Mouse (Mus musculus) CH12.LX (cell line): ENCODE measurements around the gene Kcnc3. TPM values are rescaled to one million over a fixed set of nuclear protein-coding genes. Genes with fewer than 3 reads are reported as not detected.
A peak's percentile ranks its signal among the peaks of the same experiment; 100 is the strongest.

Source experiments
- DNase-seq: peaks from one replicate; pipeline ENCODE4 v3.0.0-alpha.2; 2013; ENCODE audit errors: extremely low read depth
- H3K27ac ChIP-seq: 2 replicates; pipeline ENCODE4 v1.5.1; 2012; ENCODE audit warnings: low read depth, mild to moderate bottlenecking, control low read depth, moderate library complexity; ENCODE audit not compliant: insufficient read depth
- H3K27me3 ChIP-seq: replicated peaks from 2 replicates; pipeline ENCODE3; 2012; ENCODE audit warnings: inconsistent platforms
- H3K36me3 ChIP-seq, 2 experiments: replicated peaks in 1 of 2; 2 replicates each; pipeline versions ENCODE3 to v1.6.1; 2012; ENCODE audit warnings: inconsistent platforms in 1 of 2, low read length in 1 of 2, mild to moderate bottlenecking in 1 of 2, mixed read lengths in 1 of 2, moderate library complexity in 1 of 2; ENCODE audit not compliant: control insufficient read depth in 1 of 2, insufficient read depth in 1 of 2
- H3K4me1 ChIP-seq, 2 experiments: 2 replicates each; pipeline ENCODE4 v1.6.1; 2012; ENCODE audit warnings: inconsistent platforms in 1 of 2, moderate library complexity in 1 of 2; ENCODE audit not compliant: insufficient read depth in 2 of 2, control insufficient read depth in 1 of 2
- H3K4me2 ChIP-seq: 2 replicates; pipeline ENCODE4 v1.6.1; 2012; ENCODE audit warnings: low read depth, mild to moderate bottlenecking, control low read depth; ENCODE audit not compliant: poor library complexity, insufficient read depth, severe bottlenecking
- H3K4me3 ChIP-seq, 3 experiments: fragments of 150-350 bp in 1 of 3; sonication (generic) in 1 of 3; replicated peaks in 1 of 3; 2 replicates each; pipeline versions ENCODE3 to v1.5.1; 2011 to 2012; ENCODE audit warnings: low read depth in 2 of 3, low read length in 2 of 3, mild to moderate bottlenecking in 2 of 3, moderate library complexity in 2 of 3, control low read depth in 1 of 3, improper control_type of control experiment in 1 of 3, inconsistent platforms in 1 of 3, mixed read lengths in 1 of 3; ENCODE audit not compliant: poor library complexity in 1 of 3
- H3K79me2 ChIP-seq: replicated peaks from 2 replicates; pipeline ENCODE4 v1.6.1; 2012; ENCODE audit warnings: mild to moderate bottlenecking, moderate library complexity; ENCODE audit not compliant: control insufficient read depth, poor library complexity, insufficient read depth, severe bottlenecking; ENCODE audit errors: extremely low read depth
- H3K9ac ChIP-seq: 2 replicates; pipeline ENCODE4 v1.6.1; 2012; ENCODE audit warnings: low read depth, mild to moderate bottlenecking, control low read depth, moderate library complexity; ENCODE audit not compliant: insufficient read depth
- H3K9me3 ChIP-seq: replicated peaks from 2 replicates; pipeline ENCODE3; 2012; ENCODE audit warnings: low read length, inconsistent platforms, mixed read lengths
- BHLHE40 ChIP-seq: IDR thresholded peaks from 2 replicates; pipeline ENCODE4 v1.6.1; 2011; ENCODE audit warnings: mild to moderate bottlenecking, low read depth, low read length, improper control_type of control experiment
- CHD1 ChIP-seq: IDR thresholded peaks from 2 replicates; pipeline ENCODE4 v1.6.1; 2012; ENCODE audit warnings: low read depth, low read length, improper control_type of control experiment, inconsistent platforms
- CHD2 ChIP-seq: IDR thresholded peaks from 2 replicates; pipeline ENCODE4 v1.6.1; 2011; ENCODE audit warnings: low read length, improper control_type of control experiment
- CTCF ChIP-seq, 2 experiments: IDR thresholded peaks in 1 of 2; conservative IDR thresholded peaks in 1 of 2; 2 replicates each; pipeline ENCODE4 v1.5.1; 2011 to 2012; ENCODE audit warnings: low read depth in 2 of 2, low read length in 2 of 2, improper control_type of control experiment in 1 of 2, inconsistent platforms in 1 of 2, mild to moderate bottlenecking in 1 of 2, moderate library complexity in 1 of 2
- ELF1 ChIP-seq: IDR thresholded peaks from 2 replicates; pipeline ENCODE4 v1.6.1; 2014; ENCODE audit warnings: low read depth, mild to moderate bottlenecking, inconsistent platforms, low read length, improper control_type of control experiment
- EP300 ChIP-seq: IDR thresholded peaks from 2 replicates; pipeline ENCODE4 v1.6.1; 2011; ENCODE audit warnings: low read length, improper control_type of control experiment
- ETS1 ChIP-seq: conservative IDR thresholded peaks from 2 replicates; pipeline ENCODE4 v1.6.1; 2012; ENCODE audit warnings: low read depth, mild to moderate bottlenecking, inconsistent platforms, low read length, improper control_type of control experiment, moderate library complexity
- HCFC1 ChIP-seq: IDR thresholded peaks from 2 replicates; pipeline ENCODE4 v1.6.1; 2012; ENCODE audit warnings: low read depth, mild to moderate bottlenecking, inconsistent platforms, low read length, improper control_type of control experiment
- IRF4 ChIP-seq: IDR thresholded peaks from 2 replicates; pipeline ENCODE4 v1.6.1; 2014; ENCODE audit warnings: low read depth, mild to moderate bottlenecking, inconsistent platforms, low read length, improper control_type of control experiment
- JUND ChIP-seq: conservative IDR thresholded peaks from 2 replicates; pipeline ENCODE4 v1.6.1; 2011; ENCODE audit warnings: low read depth, low read length, improper control_type of control experiment
- KAT2A ChIP-seq: IDR thresholded peaks from 2 replicates; pipeline ENCODE4 v1.6.1; 2012; ENCODE audit warnings: low read length, improper control_type of control experiment, inconsistent platforms; ENCODE audit not compliant: insufficient replicate concordance
- MYC ChIP-seq: IDR thresholded peaks from 2 replicates; pipeline ENCODE4 v1.6.1; 2011; ENCODE audit warnings: low read depth, mild to moderate bottlenecking, improper control_type of control experiment, low read length
- NELFE ChIP-seq: IDR thresholded peaks from 2 replicates; pipeline ENCODE4 v1.6.1; 2011; ENCODE audit warnings: low read depth, low read length, improper control_type of control experiment
- PAX5 ChIP-seq: IDR thresholded peaks from 2 replicates; pipeline ENCODE4 v1.6.1; 2012; ENCODE audit warnings: low read length, inconsistent platforms, mixed read lengths
- RCOR1 ChIP-seq: conservative IDR thresholded peaks from 2 replicates; pipeline ENCODE4 v1.6.1; 2012; ENCODE audit warnings: low read depth, mild to moderate bottlenecking, inconsistent platforms, low read length, improper control_type of control experiment
- SIN3A ChIP-seq: IDR thresholded peaks from 2 replicates; pipeline ENCODE4 v1.6.1; 2012; ENCODE audit warnings: low read length, improper control_type of control experiment, inconsistent platforms
- TCF12 ChIP-seq: IDR thresholded peaks from 2 replicates; pipeline ENCODE4 v1.6.1; 2014; ENCODE audit warnings: low read depth, mild to moderate bottlenecking, inconsistent platforms, low read length, improper control_type of control experiment
- UBTF ChIP-seq: IDR thresholded peaks from 2 replicates; pipeline ENCODE4 v1.6.1; 2012; ENCODE audit warnings: low read depth, mild to moderate bottlenecking, inconsistent platforms, low read length, improper control_type of control experiment, moderate library complexity
- USF2 ChIP-seq: conservative IDR thresholded peaks from 2 replicates; pipeline ENCODE4 v1.6.1; 2011; ENCODE audit warnings: low read depth, low read length, improper control_type of control experiment
- ZC3H11A ChIP-seq: IDR thresholded peaks from 2 replicates; pipeline ENCODE4 v1.6.1; 2012; ENCODE audit warnings: low read depth, mild to moderate bottlenecking, inconsistent platforms, low read length, improper control_type of control experiment
- ZKSCAN1 ChIP-seq: IDR thresholded peaks from 2 replicates; pipeline ENCODE4 v1.6.1; 2012; ENCODE audit warnings: low read depth, inconsistent platforms, low read length, improper control_type of control experiment, borderline replicate concordance
- dilution Hi-C: fragments of 300-500 bp; cut with MboI; formaldehyde crosslinking; loops from 2 replicates; pipeline ENCODE4 v1.14.3; 2020; ENCODE audit warnings: low sequenced_read_pairs; ENCODE audit not compliant: extremely low pct_unique_long_range_greater_than_20kb, extremely low pct_ligation_motif_present
- in situ Hi-C: fragments of 300-500 bp; cut with MboI; formaldehyde crosslinking; loops from 3 replicates; pipeline ENCODE4 v1.14.3; 2019; ENCODE audit warnings: low sequenced_read_pairs, low pct_ligation_motif_present, low pct_unique_long_range_greater_than_20kb, mixed read lengths
- polyA plus RNA-seq: library from polyadenylated mRNA; unstranded; fragments of >175 nt; gene quantifications from 2 replicates; pipeline ENCODE4 v1.2.1, GENCODE M21; 2012; ENCODE audit warnings: low read depth; ENCODE audit not compliant: insufficient read length
- total RNA-seq, 2 experiments: library from RNA; depleted of rRNA; stranded (reverse); fragments of 300-350 nt in 1 of 2; fragments of >200 nt in 1 of 2; gene quantifications; 2 replicates each; pipeline ENCODE4 v1.2.3; 2012 to 2014

Gene Kcnc3
- total and polyA plus RNA-seq, 3 experiments: 0.31 to 5.6 (median 1.7) TPM

- Histone ChIP-seq H3K27me3 (peaks cover 11% of the 10 kb centered on the region), H3K4me2 (no peak overlapping the region), H3K27ac (no peak overlapping the region), H3K9ac (no peak overlapping the region), H3K9me3 (peaks cover 9% of the 10 kb centered on the region), H3K4me1 (peaks cover 2 to 5% of the 10 kb centered on the region in 2 experiments; a peak in 3 of 4 replicates), H3K36me3 (no peaks in the 10 kb centered on the region), H3K4me3 (no peak overlapping the region), H3K79me2 (no peaks in the 10 kb centered on the region)
- dilution Hi-C loops (no loop called here), in situ Hi-C loops (no loop called here)
- DNase-seq: no peak
- TF ChIP-seq ELF1: no peak
- no peak for TF ChIP-seq JUND
- no peak for TF ChIP-seq KAT2A
- TF ChIP-seq CHD2: no peak
- no peak for TF ChIP-seq NELFE
- TF ChIP-seq RCOR1: no peak
- no peak for TF ChIP-seq PAX5
These were observed 42.2 kb downstream of the Kcnc3 start for GRCm38 (mm10) chr7:44632676-44633075.

- Histone ChIP-seq H3K79me2 (no peaks in the 10 kb centered on the region), H3K36me3 (no peaks in the 10 kb centered on the region), H3K4me3 (no peak overlapping the region), H3K9me3 (peaks cover 9% of the 10 kb centered on the region), H3K27me3 (peaks cover 15% of the 10 kb centered on the region), H3K27ac (no peak overlapping the region), H3K4me1 (peaks cover 4 to 5% of the 10 kb centered on the region in 2 experiments), H3K4me2 (no peak overlapping the region), H3K9ac (no peak overlapping the region)
- TF ChIP-seq CTCF (conservative IDR thresholded peaks at IDR 0.05 in 1 of 2, IDR thresholded peaks at IDR 0.05 in 1 of 2; ENCODE audit: low read depth in 2 of 2, low read length in 2 of 2) (peak; percentile 42 to 52; a peak in 3 of 4 replicates), ELF1 (no peak)
- in situ Hi-C loops: no loop called here
- DNase-seq: no peak
- dilution Hi-C loops: no loop called here
These were observed 42.9 kb downstream of the Kcnc3 start for GRCm38 (mm10) chr7:44633407-44633806.

GRCm38 (mm10) chr7:44636684-44637083 lies 46.2 kb downstream of the Kcnc3 start:
- Histone ChIP-seq H3K79me2 (no peaks in the 10 kb centered on the region), H3K36me3 (no peaks in the 10 kb centered on the region), H3K4me2 (no peak overlapping the region), H3K9me3 (peaks cover 9% of the 10 kb centered on the region), H3K4me1 (peaks cover 6 to 22% of the 10 kb centered on the region in 2 experiments; a peak in 3 of 4 replicates), H3K9ac (no peak overlapping the region), H3K27me3 (peaks cover 28% of the 10 kb centered on the region), H3K4me3 (no peak overlapping the region), H3K27ac (no peak overlapping the region)
- no peak for TF ChIP-seq EP300
- TF ChIP-seq HCFC1: no peak
- TF ChIP-seq CHD1: no peak
- no peak for TF ChIP-seq ZKSCAN1
- no peak for TF ChIP-seq USF2
- TF ChIP-seq ETS1: no peak
- TF ChIP-seq BHLHE40: no peak
- no peak for TF ChIP-seq MYC
- TF ChIP-seq ZC3H11A: no peak
- TF ChIP-seq UBTF: no peak
- no peak for TF ChIP-seq TCF12
- TF ChIP-seq SIN3A: no peak
- TF ChIP-seq PAX5: no peak
- TF ChIP-seq IRF4: no peak
- dilution Hi-C loops (no loop called here), in situ Hi-C loops (no loop called here)
- no peak for DNase-seq
